In genomic region chr5:58975268-58975667, GRCm38 (mm10) we compare ENCODE assay signal across 17 mouse cellular contexts.
DNase-seq lines count a peak whose midpoint lies in the region; ATAC-seq and TF ChIP-seq lines count a peak whose summit lies in the region.
"Had no signal": no experiment of that assay in that cellular context is flagged by ENCODE, and none has a peak within 500 bp of the region (broad histone marks: within the 10 kb centered on the region; RNA-seq: fewer than 3 reads in every experiment).

No protein-coding gene starts in this region.

- H3K4me3 ChIP-seq in heart, embryonic 12.5 days = no peak overlapping the region
- H3K4me3 ChIP-seq in midbrain, embryonic 11.5 days (ENCODE audit: low read depth, low read length) = no peak overlapping the region
- H3K4me3 ChIP-seq in midbrain, embryonic 10.5 days = no peak overlapping the region
- H3K4me3 ChIP-seq in intestine, postnatal 0 days (ENCODE audit: low read depth, low read length) = no peak overlapping the region
- H3K4me3 ChIP-seq: embryonic facial prominence, embryonic 13.5 days; forebrain, embryonic 12.5 days; gastrocnemius, adult 2 months; hindbrain, embryonic 13.5 days; intestine, embryonic 15.5 days had no signal

- WGBS in heart, embryonic 12.5 days = 72% methylated on average over 2 of the region's 2 CpGs
- 89% methylated on average over 2 of the region's 2 CpGs for WGBS in midbrain, embryonic 11.5 days
- WGBS in midbrain, embryonic 10.5 days = 90% methylated on average over 2 of the region's 2 CpGs
- 85% methylated on average over 2 of the region's 2 CpGs for WGBS in intestine, postnatal 0 days

- no peaks in the 10 kb centered on the region for H3K36me3 ChIP-seq in heart, embryonic 12.5 days
- no peaks in the 10 kb centered on the region for H3K36me3 ChIP-seq in midbrain, embryonic 11.5 days (ENCODE audit: control insufficient read depth, insufficient read depth, low read length)
- H3K36me3 ChIP-seq in midbrain, embryonic 10.5 days = no peaks in the 10 kb centered on the region
- H3K36me3 ChIP-seq in intestine, postnatal 0 days (ENCODE audit: control insufficient read depth, insufficient read depth) = no peaks in the 10 kb centered on the region
- H3K36me3 ChIP-seq: embryonic facial prominence, embryonic 13.5 days; forebrain, embryonic 12.5 days; hindbrain, embryonic 13.5 days; intestine, embryonic 15.5 days had no signal

- no peak overlapping the region for H3K4me2 ChIP-seq in heart, embryonic 12.5 days
- H3K4me2 ChIP-seq in midbrain, embryonic 11.5 days = no peak overlapping the region
- H3K4me2 ChIP-seq in intestine, postnatal 0 days (replicated peaks; ENCODE audit: low read depth) = no peak overlapping the region
- H3K4me2 ChIP-seq: embryonic facial prominence, embryonic 13.5 days; forebrain, embryonic 12.5 days; hindbrain, embryonic 13.5 days; intestine, embryonic 15.5 days had no signal

- H3K4me1 ChIP-seq in heart, embryonic 12.5 days (replicated peaks) = no peaks in the 10 kb centered on the region
- H3K4me1 ChIP-seq in midbrain, embryonic 11.5 days (ENCODE audit: control insufficient read depth, insufficient read depth, low read length) = no peaks in the 10 kb centered on the region
- no peaks in the 10 kb centered on the region for H3K4me1 ChIP-seq in midbrain, embryonic 10.5 days
- H3K4me1 ChIP-seq in intestine, postnatal 0 days (replicated peaks; ENCODE audit: control insufficient read depth, insufficient read depth, low read length) = no peaks in the 10 kb centered on the region
- H3K4me1 ChIP-seq: embryonic facial prominence, embryonic 13.5 days; forebrain, embryonic 12.5 days; hindbrain, embryonic 13.5 days; intestine, embryonic 15.5 days had no signal

- H3K27me3 ChIP-seq in heart, embryonic 12.5 days (replicated peaks) = no peaks in the 10 kb centered on the region
- no peaks in the 10 kb centered on the region for H3K27me3 ChIP-seq in midbrain, embryonic 11.5 days (ENCODE audit: control insufficient read depth, insufficient read depth, low read length)
- H3K27me3 ChIP-seq in midbrain, embryonic 10.5 days (ENCODE audit: low read depth, poor library complexity, severe bottlenecking) = no peaks in the 10 kb centered on the region
- no peaks in the 10 kb centered on the region for H3K27me3 ChIP-seq in intestine, postnatal 0 days (replicated peaks; ENCODE audit: control insufficient read depth, insufficient read depth, low read length)
- H3K27me3 ChIP-seq: embryonic facial prominence, embryonic 13.5 days; forebrain, embryonic 12.5 days; hindbrain, embryonic 13.5 days; intestine, embryonic 15.5 days had no signal

- H3K27ac ChIP-seq in heart, embryonic 12.5 days (ENCODE audit: poor library complexity, severe bottlenecking) = no peak overlapping the region
- no peak overlapping the region for H3K27ac ChIP-seq in midbrain, embryonic 11.5 days (ENCODE audit: low read depth, low read length)
- no peak overlapping the region for H3K27ac ChIP-seq in midbrain, embryonic 10.5 days (replicated peaks)
- H3K27ac ChIP-seq in intestine, postnatal 0 days (ENCODE audit: low read depth, low read length) = no peak overlapping the region
- H3K27ac ChIP-seq: embryonic facial prominence, embryonic 13.5 days; forebrain, embryonic 12.5 days; gastrocnemius, adult 2 months; hindbrain, embryonic 13.5 days; intestine, embryonic 15.5 days had no signal

- H3K9me3 ChIP-seq in heart, embryonic 12.5 days (replicated peaks) = no peaks in the 10 kb centered on the region
- no peaks in the 10 kb centered on the region for H3K9me3 ChIP-seq in midbrain, embryonic 11.5 days (ENCODE audit: control insufficient read depth, low read length)
- H3K9me3 ChIP-seq in midbrain, embryonic 10.5 days (replicated peaks) = no peaks in the 10 kb centered on the region
- no peaks in the 10 kb centered on the region for H3K9me3 ChIP-seq in intestine, postnatal 0 days (ENCODE audit: control insufficient read depth)
- H3K9me3 ChIP-seq: embryonic facial prominence, embryonic 13.5 days; forebrain, embryonic 12.5 days; hindbrain, embryonic 13.5 days; intestine, embryonic 15.5 days had no signal

- ATAC-seq in heart, embryonic 12.5 days (ENCODE audit: insufficient number of reproducible peaks, low FRiP score) = no peak
- 0 out of 2 replicates have a peak, but pooled peaks have one; percentile 24 for ATAC-seq in midbrain, embryonic 11.5 days (ENCODE audit: low FRiP score)
- no peak for ATAC-seq in intestine, postnatal 0 days
- ATAC-seq: intestine, embryonic 15.5 days had no signal

- no peak overlapping the region for H3K9ac ChIP-seq in heart, embryonic 12.5 days
- no peak overlapping the region for H3K9ac ChIP-seq in midbrain, embryonic 11.5 days (ENCODE audit: low read length)
- H3K9ac ChIP-seq in intestine, postnatal 0 days (ENCODE audit: low read depth, low read length) = no peak overlapping the region
- H3K9ac ChIP-seq: embryonic facial prominence, embryonic 13.5 days; forebrain, embryonic 12.5 days; hindbrain, embryonic 13.5 days; intestine, embryonic 15.5 days had no signal

- peak; percentile 44 to 77 for DNase-seq in cerebellum, postnatal 14 days
- DNase-seq in cerebellum, adult 9-10 months = no peak
- DNase-seq in heart, adult 11 months = peak; percentile 76
- no peak for DNase-seq in midbrain, embryonic 11.5 days (ENCODE audit: low spot score, missing footprints)
- no peak for DNase-seq in midbrain, embryonic 10.5 days (ENCODE audit: low spot score)
- DNase-seq: adrenal gland, postnatal 10 days; cerebellum, adult 9-11 months; gastrocnemius, adult 2 months; gastrocnemius, postnatal 25 days; heart, postnatal 10 days; heart, postnatal 4 days had no signal

- no peak for TF ChIP-seq CTCF in intestine, postnatal 0 days (IDR thresholded peaks at IDR 0.05; ENCODE audit: low read depth)

Comparison
In these comparisons a context has a peak if more than half of its experiments do, and no peak if none do; other contexts are left out.
1. DNase-seq: peak in cerebellum, postnatal 14 days (2 of 2) and heart, adult 11 months (single experiment); none in cerebellum, adult 9-10 months (single experiment), midbrain, embryonic 11.5 days (single experiment) and midbrain, embryonic 10.5 days (single experiment).